Mouse (Mus musculus) frontal cortex, adult 2 months (tissue): ENCODE measurements around the gene Fbxw16. TPM values are rescaled to one million over a fixed set of nuclear protein-coding genes. Genes with fewer than 3 reads are reported as not detected.
"Not testable (repeated sequence)": the region's sequence is repeated elsewhere in the genome, so short reads cannot be mapped to it uniquely, and the experiment has no call there.

Experiments used
- DNase-seq, 2 experiments: peaks; one replicate each; pipeline ENCODE4 v3.0.0; 2022; ENCODE audit warnings: low spot score in 1 of 2; ENCODE audit errors: extremely low spot score in 1 of 2
- polyA plus RNA-seq: library from polyadenylated mRNA; depleted of rRNA; stranded (reverse); fragments of >200 nt; gene quantifications from 2 replicates; pipeline ENCODE4 v1.2.3, GENCODE M21; 2012; rRNA removed

The Fbxw16 gene
- not detected in 2 replicates for polyA plus RNA-seq

DNA sequence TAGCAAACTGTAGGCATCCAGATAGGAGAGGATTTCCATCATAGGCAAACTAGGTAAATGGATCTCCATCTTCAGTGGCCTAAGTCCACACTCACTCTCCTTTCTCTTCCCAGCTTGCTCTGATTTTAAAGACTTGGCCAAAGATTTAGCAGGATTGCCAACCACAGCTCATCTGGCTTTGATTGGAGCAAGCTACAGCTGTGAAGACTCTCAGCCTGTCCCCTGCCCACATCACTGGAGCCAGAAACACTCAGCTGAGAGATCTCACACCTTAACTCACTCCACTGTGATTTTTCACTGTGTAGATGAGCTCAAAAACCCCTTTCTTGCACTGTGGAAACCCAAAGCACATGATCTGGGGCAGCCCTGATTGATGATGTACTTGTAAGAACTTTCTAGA lies at the start of gene Fbxw16:
Fbxw16 (minus strand) TSS at position 101 of the 400 bp plus-strand sequence.
- DNase-seq, result no peak

DNA sequence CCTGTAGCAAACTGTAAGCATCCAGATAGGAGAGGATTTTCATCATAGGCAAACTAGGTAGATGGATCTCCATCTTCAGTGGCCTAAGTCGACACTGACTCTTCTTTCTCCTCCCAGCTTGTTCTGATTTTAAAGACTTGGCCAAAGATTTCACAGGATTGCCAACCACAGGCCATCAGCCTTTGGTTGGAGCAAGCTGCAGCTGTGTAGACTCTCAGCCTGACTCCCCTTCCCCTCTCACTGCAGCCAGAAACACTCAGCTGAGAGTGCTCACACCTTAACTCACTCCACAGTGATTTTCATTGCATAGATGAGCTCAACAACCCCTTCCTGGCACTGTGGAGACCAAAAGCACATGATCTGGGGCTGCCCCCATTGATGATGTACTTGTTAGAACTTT lies 46.8 kb upstream of the Fbxw16 start, which contains the start of gene Fbxw19:
Fbxw19 (minus strand) TSS at position 101 of the 400 bp plus-strand sequence.
- not testable (repeated sequence) for DNase-seq

DNA sequence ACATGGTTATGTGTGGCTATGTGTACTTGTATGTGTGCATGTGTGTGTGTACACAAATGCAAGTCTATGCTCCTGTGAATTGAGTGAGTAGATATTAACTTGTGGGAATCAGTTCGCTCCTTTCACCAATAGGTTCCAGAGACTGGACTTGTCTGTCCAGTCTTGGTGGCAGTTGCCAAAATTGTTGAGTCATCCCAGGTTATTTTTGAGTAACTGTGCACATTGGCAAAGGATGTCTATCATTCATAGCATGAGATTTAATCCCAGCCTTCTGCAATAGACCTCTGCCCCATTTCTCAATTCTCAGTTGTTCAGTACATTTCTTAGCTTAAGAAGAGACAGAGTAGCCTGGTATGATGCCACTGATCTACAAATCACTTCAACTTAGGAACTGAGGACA lies 16.0 kb downstream of the Fbxw16 start:
- no peak for DNase-seq

DNA sequence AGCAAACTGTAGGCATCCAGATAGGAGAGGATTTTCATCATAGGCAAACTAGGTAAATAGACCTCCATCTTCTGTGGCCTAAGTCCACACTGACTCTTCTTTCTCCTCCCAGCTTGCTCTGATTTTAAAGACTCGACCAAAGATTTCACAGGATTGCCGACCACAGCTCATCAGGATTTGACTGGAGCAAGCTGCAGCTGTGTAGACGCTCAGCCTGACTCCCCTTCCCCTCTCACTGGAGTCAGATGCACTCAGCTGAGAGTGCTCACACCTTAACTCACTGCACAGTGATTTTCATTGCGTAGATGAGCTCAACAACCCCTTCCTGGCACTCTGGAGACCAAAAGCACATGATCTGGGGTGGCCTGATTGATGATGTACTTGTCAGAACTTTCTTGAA lies 44.7 kb downstream of the Fbxw16 start, which contains the start of gene Fbxw22:
Fbxw22 (minus strand) TSS at position 101 of the 400 bp plus-strand sequence.
- not testable (repeated sequence) for DNase-seq

Other genes starting within 250 kb of the Fbxw16 start
- gene Fbxw20, start 214.4 kb downstream of the Fbxw16 start, polyA plus RNA-seq, result not detected in 2 replicates
- 0.06 TPM in 1 of 2 replicates, not detected in the other for gene Fbxw14, start 161.5 kb downstream of the Fbxw16 start, polyA plus RNA-seq
- not detected in 2 replicates for gene Fbxw28, start 109.5 kb downstream of the Fbxw16 start, polyA plus RNA-seq
- not detected in 2 replicates for gene Fbxw22, start 44.8 kb downstream of the Fbxw16 start, polyA plus RNA-seq
- gene Fbxw19, start 46.7 kb upstream of the Fbxw16 start, polyA plus RNA-seq, result not detected in 2 replicates
- not detected in 2 replicates for gene Fbxw15, start 119.1 kb upstream of the Fbxw16 start, polyA plus RNA-seq
- not detected in 2 replicates for gene Fbxw24, start 176.9 kb upstream of the Fbxw16 start, polyA plus RNA-seq
- gene Fbxw25, start 215.5 kb upstream of the Fbxw16 start, polyA plus RNA-seq, result not detected in 2 replicates